Mouse (Mus musculus): ENCODE results near the gene Epc2. TPM values are rescaled to one million over a fixed set of nuclear protein-coding genes. Genes with fewer than 3 reads are reported as not detected.

The Epc2 gene
- polyA plus RNA-seq (2012; rRNA removed): 4.5 and 4.6 TPM in 2 replicates

DNA sequence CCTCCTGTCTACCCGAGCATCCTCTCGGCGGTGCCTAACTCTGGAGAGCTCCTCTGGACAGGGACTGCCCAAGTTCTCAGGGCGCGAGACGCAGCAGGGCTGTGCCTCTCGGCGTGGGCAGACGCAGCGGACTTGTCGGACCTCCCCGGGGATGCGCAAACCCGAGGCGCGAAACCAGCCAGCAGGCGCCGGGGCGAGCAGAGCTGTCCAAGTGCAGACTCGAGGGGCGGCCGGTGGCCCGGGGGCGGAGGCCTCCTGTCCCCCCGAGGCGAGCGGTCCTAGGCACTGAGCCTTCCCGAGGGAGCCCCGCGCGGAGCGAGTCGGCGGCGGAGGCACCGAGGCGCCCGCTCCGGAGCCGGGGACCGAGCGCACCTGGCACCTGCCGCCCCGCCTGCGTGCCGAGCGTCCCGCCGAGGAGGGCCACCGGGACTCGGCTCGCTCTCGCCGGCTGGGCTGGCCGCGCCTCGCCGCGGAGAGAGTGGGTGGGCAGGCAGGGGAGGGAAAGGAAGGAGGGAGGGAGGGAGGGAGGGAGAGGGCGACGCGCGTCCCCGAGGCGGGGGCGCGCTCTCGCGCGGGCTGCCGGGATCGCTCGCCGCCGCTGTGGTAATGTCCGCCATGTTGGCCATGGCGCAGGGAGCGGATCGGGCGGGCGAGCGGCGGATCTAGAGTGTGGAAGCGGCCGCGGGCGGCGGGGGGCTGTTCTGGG is at the start of gene Epc2:
Epc2 (plus strand) TSS at position 556 of the 706 bp plus-strand sequence.

Other genes starting within 250 kb of the Epc2 start
- 0.10 and 0.13 TPM in 2 replicates for gene Kif5c, start 167.8 kb downstream of the Epc2 start, polyA plus RNA-seq (2012; rRNA removed)

All from liver, embryonic 14 days (tissue).